Mouse (Mus musculus) cortical plate, adult 2 months (tissue): ENCODE results near the gene Rdh16f1.

Experiments
- CTCF ChIP-seq: fragments of 200-500 bp; IDR thresholded peaks from 2 replicates; pipeline ENCODE4 v1.5.1; 2011; ENCODE audit warnings: mild to moderate bottlenecking, control low read depth, low read length; ENCODE audit not compliant: insufficient read depth; ENCODE audit errors: extremely low read depth
- POLR2A ChIP-seq: fragments of 200-500 bp; IDR thresholded peaks from 2 replicates; pipeline ENCODE4 v1.6.1; 2011; ENCODE audit warnings: mild to moderate bottlenecking, low read length, control low read depth; ENCODE audit not compliant: insufficient read depth; ENCODE audit errors: extremely low read depth

- TF ChIP-seq POLR2A (no peak), CTCF (no peak)
These were observed 56.3 kb downstream of the Rdh16f1 start for GRCm38 (mm10) chr10:127815888-127816287.
